Mouse (Mus musculus) lung, postnatal 0 days (tissue): ENCODE data around the gene Gnai2. TPM values are rescaled to one million over a fixed set of nuclear protein-coding genes. Genes with fewer than 3 reads are reported as not detected.

Source experiments
- ATAC-seq: fragments of 200-750 bp; cut with Nextera tagmentation; 2 replicates; pipeline ENCODE4 v1.8.0; 2017; ENCODE audit warnings: moderate library complexity
- DNase-seq: peaks from one replicate; pipeline ENCODE4 v3.0.0-alpha.2; 2016; ENCODE audit warnings: low spot score
- H3K27ac ChIP-seq: fragments of 300-500 bp; sonication (generic); 2 replicates; pipeline ENCODE4 v1.5.1; 2014; ENCODE audit warnings: antibody characterized with exemption, mild to moderate bottlenecking, low read length, mixed read lengths
- H3K27me3 ChIP-seq: fragments of 300-500 bp; sonication (generic); replicated peaks from 2 replicates; pipeline ENCODE4 v1.6.1; 2014; ENCODE audit warnings: low read length, mixed read lengths; ENCODE audit not compliant: insufficient read depth
- H3K36me3 ChIP-seq: fragments of 300-500 bp; sonication (generic); 2 replicates; pipeline ENCODE4 v1.6.1; 2014; ENCODE audit warnings: low read length, mixed read lengths; ENCODE audit not compliant: insufficient read depth
- H3K4me1 ChIP-seq: fragments of 300-500 bp; sonication (generic); 2 replicates; pipeline ENCODE4 v1.6.1; 2014; ENCODE audit warnings: antibody characterized with exemption, low read depth, low read length, mixed read lengths; ENCODE audit not compliant: insufficient read depth
- H3K4me2 ChIP-seq: fragments of 300-500 bp; sonication (generic); replicated peaks from 2 replicates; pipeline ENCODE4 v1.6.1; 2014; ENCODE audit warnings: low read depth, mild to moderate bottlenecking, low read length, moderate library complexity, mixed read lengths
- H3K4me3 ChIP-seq: fragments of 300-500 bp; sonication (generic); 2 replicates; pipeline ENCODE4 v1.5.1; 2014; ENCODE audit warnings: low read depth, low read length
- H3K9ac ChIP-seq: fragments of 300-500 bp; sonication (generic); replicated peaks from 2 replicates; pipeline ENCODE4 v1.6.1; 2014; ENCODE audit warnings: low read depth, mild to moderate bottlenecking
- H3K9me3 ChIP-seq: fragments of 300-500 bp; sonication (generic); 2 replicates; pipeline ENCODE4 v1.6.1; 2016; ENCODE audit warnings: low read length, mixed read lengths
- CTCF ChIP-seq: IDR thresholded peaks from 2 replicates; pipeline ENCODE4 v1.5.1; 2016; ENCODE audit warnings: antibody characterized with exemption, mild to moderate bottlenecking
- EP300 ChIP-seq: IDR thresholded peaks from 2 replicates; pipeline ENCODE4 v1.6.1; 2016; ENCODE audit warnings: antibody characterized with exemption, mild to moderate bottlenecking, control low read depth
- WGBS: fragments of 180-500 bp; shearing (Covaris S2); extraction: QIAGEN DNeasy Blood & Tissue Kit; methylation state at CpG from one replicate; pipeline ENCODE4 v1.1.7; 2014; 5-methylcytosine and 5-hydroxymethylcytosine counted together
- polyA plus RNA-seq: library from polyadenylated mRNA; unstranded; fragments of >200 nt; fragmentation: Nextera tagmentation; extraction: Ambion mirVana; gene quantifications from 2 replicates; pipeline ENCODE4 v1.2.1, GENCODE M21; 2015

Gnai2 gene
- polyA plus RNA-seq, 1 experiment from 2014 or later = 414 TPM

GRCm38 (mm10) chr9:107650708-107651481 lies 15.7 kb upstream of the Gnai2 start:
- Histone ChIP-seq H3K9me3 (no peaks in the 10 kb centered on the region), H3K27me3 (no peaks in the 10 kb centered on the region), H3K36me3 (no peaks in the 10 kb centered on the region), H3K27ac (no peak overlapping the region), H3K4me1 (no peaks in the 10 kb centered on the region), H3K4me2 (no peak overlapping the region), H3K9ac (no peak overlapping the region), H3K4me3 (no peak overlapping the region)
- DNase-seq (no peak), ATAC-seq (no peak)
- WGBS = 25% methylated on average over 12 of the region's 12 CpGs
- TF ChIP-seq EP300 (no peak), CTCF (no peak)

- no peak for TF ChIP-seq EP300
- no peak for TF ChIP-seq CTCF
- 0 out of 2 replicates have a peak, but pooled peaks cover under 1% of the 10 kb centered on the region for H3K4me1 ChIP-seq
- WGBS = 68% methylated on average over 7 of the region's 7 CpGs
- no peak overlapping the region for H3K4me3 ChIP-seq
- no peak overlapping the region for H3K27ac ChIP-seq
- DNase-seq (no peak), ATAC-seq (no peak)
- no peak overlapping the region for H3K4me2 ChIP-seq
- H3K9ac ChIP-seq = no peak overlapping the region
- H3K27me3 ChIP-seq = no peaks in the 10 kb centered on the region
- no peaks in the 10 kb centered on the region for H3K36me3 ChIP-seq
- no peaks in the 10 kb centered on the region for H3K9me3 ChIP-seq
Observed at GRCm38 (mm10) chr9:107650225-107650624, 15.1 kb upstream of the Gnai2 start.

DNA sequence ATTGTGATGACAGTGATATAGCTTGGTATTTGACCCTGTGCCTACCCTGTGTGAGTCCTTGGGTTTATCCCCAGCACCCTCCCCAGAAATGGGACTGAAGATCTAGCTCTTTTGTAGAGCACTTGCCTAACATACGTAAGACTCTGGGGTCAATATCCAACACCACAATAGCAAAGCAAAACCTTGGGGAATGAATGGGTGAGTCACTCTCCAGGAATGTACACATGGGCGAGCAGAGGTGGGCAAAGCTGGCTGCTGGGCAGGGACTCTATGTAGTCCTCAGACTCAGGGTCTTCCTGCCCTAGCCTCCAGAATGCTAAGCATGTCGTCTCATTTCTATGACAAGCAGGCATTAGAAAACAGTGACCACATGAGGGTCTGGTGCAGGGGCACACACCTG lies 13.6 kb upstream of the Gnai2 start:
- no peak overlapping the region for H3K4me2 ChIP-seq
- no peak for ATAC-seq
- no peak overlapping the region for H3K4me3 ChIP-seq
- no peak overlapping the region for H3K27ac ChIP-seq
- H3K27me3 ChIP-seq = no peaks in the 10 kb centered on the region
- TF ChIP-seq EP300 (no peak), CTCF (no peak)
- H3K9me3 ChIP-seq = no peaks in the 10 kb centered on the region
- DNase-seq = no peak
- H3K36me3 ChIP-seq = no peaks in the 10 kb centered on the region
- WGBS = 53% methylated on average over 3 of the region's 3 CpGs
- peaks cover 10% of the 10 kb centered on the region; the same call in 1 of the 2 replicates for H3K4me1 ChIP-seq
- H3K9ac ChIP-seq = no peak overlapping the region

GRCm38 (mm10) chr9:107646975-107647374 lies 11.8 kb upstream of the Gnai2 start:
- H3K9me3 ChIP-seq = no peaks in the 10 kb centered on the region
- DNase-seq (peak; percentile 36), ATAC-seq (no peak)
- WGBS = 78% methylated on average over 6 of the region's 6 CpGs
- H3K9ac ChIP-seq = no peak overlapping the region
- no peak overlapping the region for H3K4me2 ChIP-seq
- H3K4me1 ChIP-seq = peaks cover 10% of the 10 kb centered on the region; the same call in 1 of the 2 replicates
- H3K27me3 ChIP-seq = no peaks in the 10 kb centered on the region
- H3K36me3 ChIP-seq = no peaks in the 10 kb centered on the region
- TF ChIP-seq EP300 (no peak), CTCF (peak; percentile 31; the same call in 1 of the 2 replicates)
- H3K27ac ChIP-seq = no peak overlapping the region
- H3K4me3 ChIP-seq = no peak overlapping the region

- Histone ChIP-seq H3K4me2 (no peak overlapping the region), H3K36me3 (no peaks in the 10 kb centered on the region)
- TF ChIP-seq CTCF (peak; percentile 97), EP300 (no peak)
Observed at GRCm38 (mm10) chr9:107645577-107645976, 10.4 kb upstream of the Gnai2 start.

GRCm38 (mm10) chr9:107645153-107645510 lies 10.0 kb upstream of the Gnai2 start:
- Histone ChIP-seq H3K27me3 (no peaks in the 10 kb centered on the region), H3K4me3 (0 out of 2 replicates have a peak overlapping the region, but pooled peaks have one; percentile 17), H3K36me3 (no peaks in the 10 kb centered on the region), H3K9ac (no peak overlapping the region), H3K27ac (no peak overlapping the region), H3K4me1 (peaks cover 10% of the 10 kb centered on the region; the same call in 1 of the 2 replicates), H3K4me2 (peak overlapping the region; percentile 59), H3K9me3 (no peaks in the 10 kb centered on the region)
- WGBS = 46% methylated on average over 7 of the region's 7 CpGs
- DNase-seq (no peak), ATAC-seq (no peak)
- TF ChIP-seq EP300 = no peak
- TF ChIP-seq CTCF = no peak

More at GRCm38 (mm10) chr9:107645577-107645976, 10.4 kb upstream of the Gnai2 start:
- 13% methylated on average over 5 of the region's 5 CpGs for WGBS
- ATAC-seq (peak; percentile 62), DNase-seq (peak; percentile 77)
- Histone ChIP-seq H3K9ac (no peak overlapping the region), H3K27ac (no peak overlapping the region), H3K4me3 (no peak overlapping the region), H3K9me3 (no peaks in the 10 kb centered on the region), H3K4me1 (peaks cover 10% of the 10 kb centered on the region; the same call in 1 of the 2 replicates), H3K27me3 (no peaks in the 10 kb centered on the region)
